Mouse (Mus musculus): Measurements from ENCODE around the gene Pcdh17. TPM values are rescaled to one million over a fixed set of nuclear protein-coding genes. Genes with fewer than 3 reads are reported as not detected.

Gene Pcdh17
- polyA plus RNA-seq, 1 experiment, result 1.4 TPM

DNA sequence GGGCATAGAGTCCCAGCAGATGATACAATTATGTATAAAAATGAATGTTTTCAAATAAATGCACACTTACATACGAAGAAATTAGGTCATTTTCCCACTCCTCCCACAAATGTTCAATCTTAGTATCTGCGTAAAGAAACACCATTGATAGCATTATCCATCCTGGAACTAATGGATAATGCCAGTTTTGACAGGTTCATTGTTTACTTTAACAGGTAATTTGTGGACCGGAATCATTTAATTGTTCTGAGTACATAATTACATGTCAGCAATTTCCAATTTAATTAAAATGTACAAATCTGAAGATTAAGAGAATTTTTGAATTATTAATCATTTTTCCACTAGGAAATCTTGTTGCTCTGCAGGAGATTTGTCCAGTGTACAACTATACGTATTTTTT, 33.5 kb downstream of the Pcdh17 start:
- Histone ChIP-seq H3K36me3 (ENCODE audit: control insufficient read depth, insufficient read depth, low read length) (no peaks in the 10 kb centered on the region), H3K4me3 (ENCODE audit: extremely low read depth, insufficient read depth, insufficient read length) (no peak overlapping the region), H3K4me1 (ENCODE audit: control insufficient read depth, insufficient read depth, insufficient read length) (no peaks in the 10 kb centered on the region), H3K27ac (ENCODE audit: insufficient read depth, low read length) (no peak overlapping the region), H3K27me3 (ENCODE audit: control insufficient read depth, insufficient read depth, low read length) (no peaks in the 10 kb centered on the region)
- no peak for DNase-seq (ENCODE audit: low read depth in 1 of 2, low spot score in 2 of 2)
- TF ChIP-seq POLR2A (IDR thresholded peaks at IDR 0.05; ENCODE audit: low read depth, low read length) (no peak), CTCF (IDR thresholded peaks at IDR 0.05; ENCODE audit: extremely low read depth, insufficient read depth, insufficient read length, insufficient replicate concordance) (no peak)
- WGBS, result 88% methylated on average over 4 of the region's 4 CpGs

GRCm38 (mm10) chr14:84477411-84477810, 34.0 kb downstream of the Pcdh17 start:
- WGBS, result 84% methylated on average over 13 of the region's 13 CpGs
- DNase-seq (ENCODE audit: low read depth in 1 of 2, low spot score in 2 of 2), result no peak
- Histone ChIP-seq H3K4me3 (ENCODE audit: extremely low read depth, insufficient read depth, insufficient read length) (no peak overlapping the region), H3K27ac (ENCODE audit: insufficient read depth, low read length) (no peak overlapping the region), H3K27me3 (ENCODE audit: control insufficient read depth, insufficient read depth, low read length) (no peaks in the 10 kb centered on the region), H3K4me1 (ENCODE audit: control insufficient read depth, insufficient read depth, insufficient read length) (no peaks in the 10 kb centered on the region), H3K36me3 (ENCODE audit: control insufficient read depth, insufficient read depth, low read length) (no peaks in the 10 kb centered on the region)
- TF ChIP-seq CTCF (IDR thresholded peaks at IDR 0.05; ENCODE audit: extremely low read depth, insufficient read depth, insufficient read length, insufficient replicate concordance) (no peak), POLR2A (IDR thresholded peaks at IDR 0.05; ENCODE audit: low read depth, low read length) (no peak)

GRCm38 (mm10) chr14:84480546-84480945, 37.2 kb downstream of the Pcdh17 start:
- 67% methylated on average over 6 of the region's 6 CpGs for WGBS
- no peaks in the 10 kb centered on the region for H3K27me3 ChIP-seq (ENCODE audit: control insufficient read depth, insufficient read depth, low read length)
- H3K4me1 ChIP-seq (ENCODE audit: control insufficient read depth, insufficient read depth, insufficient read length), result no peaks in the 10 kb centered on the region
- H3K36me3 ChIP-seq (ENCODE audit: control insufficient read depth, insufficient read depth, low read length), result no peaks in the 10 kb centered on the region
- DNase-seq (ENCODE audit: low read depth in 1 of 2, low spot score in 2 of 2), result no peak
- no peak overlapping the region for H3K4me3 ChIP-seq (ENCODE audit: extremely low read depth, insufficient read depth, insufficient read length)
- TF ChIP-seq CTCF (IDR thresholded peaks at IDR 0.05; ENCODE audit: extremely low read depth, insufficient read depth, insufficient read length, insufficient replicate concordance) (no peak), POLR2A (IDR thresholded peaks at IDR 0.05; ENCODE audit: low read depth, low read length) (no peak)
- H3K27ac ChIP-seq (ENCODE audit: insufficient read depth, low read length), result no peak overlapping the region

GRCm38 (mm10) chr14:84484350-84484749, 41.0 kb downstream of the Pcdh17 start:
- no peak for DNase-seq (ENCODE audit: low read depth in 1 of 2, low spot score in 2 of 2)
- Histone ChIP-seq H3K36me3 (ENCODE audit: control insufficient read depth, insufficient read depth, low read length) (no peaks in the 10 kb centered on the region), H3K27ac (ENCODE audit: insufficient read depth, low read length) (no peak overlapping the region), H3K4me3 (ENCODE audit: extremely low read depth, insufficient read depth, insufficient read length) (no peak overlapping the region), H3K27me3 (ENCODE audit: control insufficient read depth, insufficient read depth, low read length) (no peaks in the 10 kb centered on the region), H3K4me1 (ENCODE audit: control insufficient read depth, insufficient read depth, insufficient read length) (no peaks in the 10 kb centered on the region)
- TF ChIP-seq CTCF (IDR thresholded peaks at IDR 0.05; ENCODE audit: extremely low read depth, insufficient read depth, insufficient read length, insufficient replicate concordance), result no peak
- no peak for TF ChIP-seq POLR2A (IDR thresholded peaks at IDR 0.05; ENCODE audit: low read depth, low read length)
- WGBS, result 83% methylated on average over 4 of the region's 4 CpGs

DNA sequence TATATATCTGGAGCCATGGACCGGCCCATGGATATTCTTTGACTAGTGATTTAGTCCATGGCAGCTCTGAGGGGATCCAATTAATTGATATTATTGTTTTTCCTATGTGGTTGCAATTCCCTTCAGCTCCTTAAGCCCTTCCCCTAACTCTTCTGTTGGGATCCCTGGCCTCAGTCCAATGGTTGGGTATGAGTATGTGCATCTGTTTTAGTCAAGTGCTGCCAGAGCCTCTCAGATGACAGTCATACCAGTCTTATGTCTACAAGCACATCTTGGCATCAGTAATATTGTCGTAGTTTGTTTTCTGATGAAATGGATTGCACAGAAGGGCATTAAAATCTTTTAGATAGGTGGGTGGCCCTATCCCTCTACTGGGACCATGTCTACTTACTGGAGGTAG, 67.6 kb downstream of the Pcdh17 start:
- no peak for DNase-seq (ENCODE audit: low read depth in 1 of 2, low spot score in 2 of 2)
- no peak overlapping the region for H3K27ac ChIP-seq (ENCODE audit: insufficient read depth, low read length)
- H3K4me1 ChIP-seq (ENCODE audit: control insufficient read depth, insufficient read depth, insufficient read length), result no peaks in the 10 kb centered on the region
- TF ChIP-seq POLR2A (IDR thresholded peaks at IDR 0.05; ENCODE audit: low read depth, low read length) (no peak), CTCF (IDR thresholded peaks at IDR 0.05; ENCODE audit: extremely low read depth, insufficient read depth, insufficient read length, insufficient replicate concordance) (no peak)
- H3K4me3 ChIP-seq (ENCODE audit: extremely low read depth, insufficient read depth, insufficient read length), result no peak overlapping the region
- H3K27me3 ChIP-seq (ENCODE audit: control insufficient read depth, insufficient read depth, low read length), result no peaks in the 10 kb centered on the region
- WGBS, result 97% methylated on average over 2 of the region's 2 CpGs
- H3K36me3 ChIP-seq (ENCODE audit: control insufficient read depth, insufficient read depth, low read length), result no peaks in the 10 kb centered on the region

- 47% methylated on average over 2 of the region's 2 CpGs for WGBS
Observed at GRCm38 (mm10) chr14:84532397-84532796, 89.0 kb downstream of the Pcdh17 start.

GRCm38 (mm10) chr14:84535264-84535663, 91.9 kb downstream of the Pcdh17 start:
- no peaks in the 10 kb centered on the region for H3K27me3 ChIP-seq (ENCODE audit: control insufficient read depth, insufficient read depth, low read length)
- TF ChIP-seq CTCF (IDR thresholded peaks at IDR 0.05; ENCODE audit: extremely low read depth, insufficient read depth, insufficient read length, insufficient replicate concordance), result no peak
- TF ChIP-seq POLR2A (IDR thresholded peaks at IDR 0.05; ENCODE audit: low read depth, low read length), result no peak
- H3K4me1 ChIP-seq (ENCODE audit: control insufficient read depth, insufficient read depth, insufficient read length), result no peaks in the 10 kb centered on the region
- no peak for DNase-seq (ENCODE audit: low read depth in 1 of 2, low spot score in 2 of 2)
- no peaks in the 10 kb centered on the region for H3K36me3 ChIP-seq (ENCODE audit: control insufficient read depth, insufficient read depth, low read length)
- H3K4me3 ChIP-seq (ENCODE audit: extremely low read depth, insufficient read depth, insufficient read length), result no peak overlapping the region
- no peak overlapping the region for H3K27ac ChIP-seq (ENCODE audit: insufficient read depth, low read length)

More at GRCm38 (mm10) chr14:84532397-84532796, 89.0 kb downstream of the Pcdh17 start:
- DNase-seq (ENCODE audit: low read depth in 1 of 2, low spot score in 2 of 2), result no peak
- no peak overlapping the region for H3K4me3 ChIP-seq (ENCODE audit: extremely low read depth, insufficient read depth, insufficient read length)
- H3K4me1 ChIP-seq (ENCODE audit: control insufficient read depth, insufficient read depth, insufficient read length), result no peaks in the 10 kb centered on the region
- H3K27me3 ChIP-seq (ENCODE audit: control insufficient read depth, insufficient read depth, low read length), result no peaks in the 10 kb centered on the region
- no peaks in the 10 kb centered on the region for H3K36me3 ChIP-seq (ENCODE audit: control insufficient read depth, insufficient read depth, low read length)
- no peak for TF ChIP-seq CTCF (IDR thresholded peaks at IDR 0.05; ENCODE audit: extremely low read depth, insufficient read depth, insufficient read length, insufficient replicate concordance)
- no peak for TF ChIP-seq POLR2A (IDR thresholded peaks at IDR 0.05; ENCODE audit: low read depth, low read length)
- H3K27ac ChIP-seq (ENCODE audit: insufficient read depth, low read length), result no peak overlapping the region
